Mouse (Mus musculus) liver, embryonic 14.5 days (tissue): ENCODE results near the gene Tbc1d22a. TPM values are rescaled to one million over a fixed set of nuclear protein-coding genes. Genes with fewer than 3 reads are reported as not detected.

Experiments used
- ATAC-seq: fragments of 200-750 bp; cut with Nextera tagmentation; 2 replicates; pipeline ENCODE4 v1.8.0; 2017; ENCODE audit warnings: moderate number of reproducible peaks, mild to moderate bottlenecking, moderate library complexity; ENCODE audit not compliant: insufficient read depth
- DNase-seq, 3 experiments: peaks; one replicate each; pipeline ENCODE4 v3.0.0-alpha.2; 2012 to 2013; ENCODE audit warnings: low read depth in 3 of 3, low spot score in 3 of 3
- H3K27ac ChIP-seq: fragments of 300-500 bp; sonication (generic); 2 replicates; pipeline ENCODE4 v1.5.1; 2014; ENCODE audit warnings: moderate library complexity, mild to moderate bottlenecking, control low read depth, inconsistent platforms
- H3K27me3 ChIP-seq: fragments of 300-500 bp; sonication (generic); 2 replicates; pipeline ENCODE4 v1.6.1; 2014; ENCODE audit warnings: mild to moderate bottlenecking, low read length, moderate library complexity; ENCODE audit not compliant: control insufficient read depth, insufficient read depth
- H3K36me3 ChIP-seq: fragments of 300-500 bp; sonication (generic); replicated peaks from 2 replicates; pipeline ENCODE4 v1.6.1; 2014; ENCODE audit warnings: low read depth; ENCODE audit not compliant: control insufficient read depth, insufficient read depth
- H3K4me1 ChIP-seq, 2 experiments: fragments of 200-500 bp in 1 of 2; fragments of 300-500 bp in 1 of 2; sonication (generic) in 1 of 2; replicated peaks; 2 replicates each; pipeline ENCODE4 v1.6.1; 2012 to 2014; ENCODE audit warnings: antibody characterized with exemption in 1 of 2, inconsistent platforms in 1 of 2, low read length in 1 of 2; ENCODE audit not compliant: control insufficient read depth in 2 of 2, insufficient read depth in 2 of 2
- H3K4me2 ChIP-seq: fragments of 300-500 bp; sonication (generic); 2 replicates; pipeline ENCODE4 v1.6.1; 2014; ENCODE audit warnings: low read depth, mild to moderate bottlenecking, control low read depth, moderate library complexity
- H3K4me3 ChIP-seq, 2 experiments: fragments of 200-500 bp in 1 of 2; fragments of 300-500 bp in 1 of 2; sonication (generic) in 1 of 2; 2 replicates each; pipeline ENCODE4 v1.5.1; 2012 to 2014; ENCODE audit warnings: low read depth in 2 of 2, low read length in 2 of 2, mild to moderate bottlenecking in 2 of 2, control low read depth in 1 of 2, inconsistent platforms in 1 of 2, moderate library complexity in 1 of 2; ENCODE audit not compliant: insufficient read depth in 1 of 2
- H3K9ac ChIP-seq: fragments of 300-500 bp; sonication (generic); replicated peaks from 2 replicates; pipeline ENCODE4 v1.6.1; 2014; ENCODE audit warnings: mild to moderate bottlenecking, control low read depth, moderate library complexity
- H3K9me3 ChIP-seq: fragments of 300-500 bp; sonication (generic); 2 replicates; pipeline ENCODE4 v1.6.1; 2016; ENCODE audit warnings: low read length, mixed read lengths; ENCODE audit not compliant: control insufficient read depth
- CTCF ChIP-seq: IDR thresholded peaks from 2 replicates; pipeline ENCODE4 v1.5.1; 2016; ENCODE audit warnings: antibody characterized with exemption, low read depth, control low read depth
- EP300 ChIP-seq: IDR thresholded peaks from 2 replicates; pipeline ENCODE4 v1.6.1; 2016; ENCODE audit warnings: antibody characterized with exemption, low read depth
- WGBS: fragments of 180-500 bp; shearing (Covaris S2); extraction: QIAGEN DNeasy Blood & Tissue Kit; methylation state at CpG from one replicate; pipeline ENCODE4 v1.1.7; 2014; ENCODE audit not compliant: insufficient replicate concordance; 5-methylcytosine and 5-hydroxymethylcytosine counted together
- polyA plus RNA-seq, 2 experiments: library from polyadenylated mRNA; depleted of rRNA in 1 of 2; stranded (reverse) in 1 of 2; unstranded in 1 of 2; fragments of >200 nt; fragmentation: Nextera tagmentation in 1 of 2; extraction: Ambion mirVana in 1 of 2; gene quantifications; 2 replicates each; pipeline versions ENCODE4 v1.2.1 to v1.2.3; 2012 to 2014

The Tbc1d22a gene
- polyA plus RNA-seq, 2 experiments, result 4.1 to 6.4 TPM

- H3K9me3 ChIP-seq, result no peaks in the 10 kb centered on the region
- no peak for ATAC-seq
- no peak overlapping the region for H3K27ac ChIP-seq
- H3K4me2 ChIP-seq, result no peak overlapping the region
- H3K9ac ChIP-seq, result no peak overlapping the region
- H3K36me3 ChIP-seq, result no peaks in the 10 kb centered on the region
- no peak overlapping the region for H3K4me3 ChIP-seq
- WGBS, result 46% methylated on average over 8 of the region's 8 CpGs
- no peak for DNase-seq
- no peaks in the 10 kb centered on the region for H3K27me3 ChIP-seq
- H3K4me1 ChIP-seq, result peaks cover 0 to 1% of the 10 kb centered on the region in 2 experiments; a peak in 1 of 4 replicates
- TF ChIP-seq CTCF (no peak), EP300 (no peak)
Measured at GRCm38 (mm10) chr15:86344906-86345331, 130.7 kb downstream of the Tbc1d22a start.

- peaks cover 0 to 1% of the 10 kb centered on the region in 2 experiments; a peak in 1 of 4 replicates for H3K4me1 ChIP-seq
- H3K27ac ChIP-seq, result no peak overlapping the region
- DNase-seq (no peak), ATAC-seq (no peak)
- H3K9ac ChIP-seq, result no peak overlapping the region
- H3K27me3 ChIP-seq, result no peaks in the 10 kb centered on the region
- no peaks in the 10 kb centered on the region for H3K36me3 ChIP-seq
- no peaks in the 10 kb centered on the region for H3K9me3 ChIP-seq
- H3K4me3 ChIP-seq, result no peak overlapping the region
- no peak overlapping the region for H3K4me2 ChIP-seq
- WGBS, result 46% methylated on average over 9 of the region's 9 CpGs
- TF ChIP-seq EP300 (no peak), CTCF (no peak)
Measured at GRCm38 (mm10) chr15:86345907-86346306, 131.6 kb downstream of the Tbc1d22a start.

GRCm38 (mm10) chr15:86346606-86347005 lies 132.3 kb downstream of the Tbc1d22a start:
- 61% methylated on average over 3 of the region's 3 CpGs for WGBS
- Histone ChIP-seq H3K4me3 (no peak overlapping the region), H3K27ac (no peak overlapping the region), H3K4me1 (peaks cover 0 to 1% of the 10 kb centered on the region in 2 experiments; a peak in 1 of 4 replicates), H3K4me2 (no peak overlapping the region), H3K27me3 (no peaks in the 10 kb centered on the region), H3K9me3 (no peaks in the 10 kb centered on the region), H3K9ac (no peak overlapping the region), H3K36me3 (no peaks in the 10 kb centered on the region)
- no peak for DNase-seq
- no peak for ATAC-seq
- TF ChIP-seq EP300 (no peak), CTCF (no peak)

- Histone ChIP-seq H3K27me3 (no peaks in the 10 kb centered on the region), H3K36me3 (no peaks in the 10 kb centered on the region), H3K4me3 (no peak overlapping the region), H3K9me3 (no peaks in the 10 kb centered on the region), H3K27ac (no peak overlapping the region), H3K4me1 (no peaks in the 10 kb centered on the region), H3K4me2 (no peak overlapping the region), H3K9ac (no peak overlapping the region)
- ATAC-seq (no peak), DNase-seq (no peak)
- no peak for TF ChIP-seq CTCF
- WGBS, result 54% methylated on average over 2 of the region's 2 CpGs
Measured at GRCm38 (mm10) chr15:86354932-86355331, 140.7 kb downstream of the Tbc1d22a start.

GRCm38 (mm10) chr15:86355857-86356256 lies 141.6 kb downstream of the Tbc1d22a start:
- Histone ChIP-seq H3K9ac (no peak overlapping the region), H3K9me3 (no peaks in the 10 kb centered on the region), H3K36me3 (no peaks in the 10 kb centered on the region), H3K4me3 (no peak overlapping the region), H3K4me1 (no peaks in the 10 kb centered on the region), H3K27ac (no peak overlapping the region), H3K27me3 (no peaks in the 10 kb centered on the region), H3K4me2 (no peak overlapping the region)
- no peak for TF ChIP-seq CTCF
- TF ChIP-seq EP300, result no peak
- WGBS, result 41% methylated on average over 2 of the region's 2 CpGs
- no peak for DNase-seq
- no peak for ATAC-seq

GRCm38 (mm10) chr15:86360376-86360775 lies 146.1 kb downstream of the Tbc1d22a start:
- no peak for DNase-seq
- 54% methylated on average over 3 of the region's 3 CpGs for WGBS
- Histone ChIP-seq H3K9me3 (no peaks in the 10 kb centered on the region), H3K4me3 (no peak overlapping the region), H3K27me3 (no peaks in the 10 kb centered on the region), H3K4me1 (no peaks in the 10 kb centered on the region), H3K4me2 (no peak overlapping the region), H3K27ac (no peak overlapping the region), H3K36me3 (no peaks in the 10 kb centered on the region), H3K9ac (no peak overlapping the region)
- ATAC-seq, result no peak
- TF ChIP-seq CTCF, result no peak
- no peak for TF ChIP-seq EP300
